Mouse (Mus musculus): ENCODE results near the gene Ifih1.

GRCm38 (mm10) chr2:62613133-62613532 is 32.9 kb downstream of the Ifih1 start:
- TF ChIP-seq GATA1 (IDR thresholded peaks at IDR 0.05; ENCODE audit: low read length), result no peak
- no peak for TF ChIP-seq TAL1 (IDR thresholded peaks at IDR 0.05; ENCODE audit: low read length)

Measured in erythroblast, embryonic 14.5 days (primary cell).